Mouse (Mus musculus) liver, embryonic 14.5 days (tissue): ENCODE results near the gene Wrnip1.

Experiments used
- CTCF ChIP-seq: IDR thresholded peaks from 2 replicates; pipeline ENCODE4 v1.5.1; 2016; ENCODE audit warnings: antibody characterized with exemption, low read depth, control low read depth
- EP300 ChIP-seq: IDR thresholded peaks from 2 replicates; pipeline ENCODE4 v1.6.1; 2016; ENCODE audit warnings: antibody characterized with exemption, low read depth

DNA sequence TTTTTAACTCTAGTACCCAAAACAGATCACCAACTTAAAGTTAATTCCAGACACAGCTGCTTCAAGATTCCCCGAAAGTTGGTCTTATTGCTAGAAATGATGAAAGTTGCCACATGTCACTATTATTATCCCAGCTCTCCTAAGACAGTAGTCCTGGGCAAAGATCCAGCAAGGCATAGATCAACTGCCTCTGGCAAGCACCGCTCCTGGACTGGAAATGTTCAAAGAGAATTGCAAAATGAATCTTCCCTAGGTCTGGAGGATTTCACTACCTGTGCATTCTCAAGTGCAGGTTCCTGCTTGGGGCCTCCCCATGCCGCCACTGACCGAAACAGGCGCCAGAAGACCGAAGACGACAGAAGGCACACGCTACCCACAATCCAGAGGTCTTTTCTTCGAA, 25.9 kb upstream of the Wrnip1 start:
- TF ChIP-seq CTCF (no peak), EP300 (no peak)
